Mouse (Mus musculus) layer of hippocampus, adult 9-10 months (tissue): Measurements from ENCODE around the gene Nfat5.

Experiments used
- DNase-seq: peaks from one replicate; pipeline ENCODE4 v3.0.0; 2022; ENCODE audit warnings: low spot score

Nfat5 gene

GRCm38 (mm10) chr8:107292119-107292927 is 947 bp upstream of the Nfat5 start:
- DNase-seq, result no peak

GRCm38 (mm10) chr8:107293641-107294628 is 665 bp downstream of the Nfat5 start:
- peak; percentile 15 for DNase-seq

- no peak for DNase-seq
Measured at GRCm38 (mm10) chr8:107295450-107295849, 2.2 kb downstream of the Nfat5 start.

- DNase-seq, result no peak
Measured at GRCm38 (mm10) chr8:107311876-107312275, 18.6 kb downstream of the Nfat5 start.

GRCm38 (mm10) chr8:107324142-107324541 is 30.9 kb downstream of the Nfat5 start:
- peak; percentile 86 for DNase-seq

GRCm38 (mm10) chr8:107329595-107329994 is 36.3 kb downstream of the Nfat5 start:
- DNase-seq, result no peak

- no peak for DNase-seq
Measured at GRCm38 (mm10) chr8:107336480-107336879, 43.2 kb downstream of the Nfat5 start.

GRCm38 (mm10) chr8:107370311-107370710 is 77.0 kb downstream of the Nfat5 start:
- no peak for DNase-seq

GRCm38 (mm10) chr8:107377346-107377745 is 84.1 kb downstream of the Nfat5 start:
- no peak for DNase-seq

GRCm38 (mm10) chr8:107380734-107381133 is 87.5 kb downstream of the Nfat5 start:
- DNase-seq, result no peak

- no peak for DNase-seq
Measured at GRCm38 (mm10) chr8:107381666-107382065, 88.4 kb downstream of the Nfat5 start.

- DNase-seq, result no peak
Measured at GRCm38 (mm10) chr8:107382898-107383297, 89.6 kb downstream of the Nfat5 start.

- no peak for DNase-seq
Measured at GRCm38 (mm10) chr8:107384651-107385050, 91.4 kb downstream of the Nfat5 start.

GRCm38 (mm10) chr8:107385063-107385462 is 91.8 kb downstream of the Nfat5 start:
- no peak for DNase-seq

- no peak for DNase-seq
Measured at GRCm38 (mm10) chr8:107386171-107386570, 92.9 kb downstream of the Nfat5 start.

GRCm38 (mm10) chr8:107386642-107387041 is 93.4 kb downstream of the Nfat5 start:
- DNase-seq, result no peak

GRCm38 (mm10) chr8:107387861-107388260 is 94.6 kb downstream of the Nfat5 start:
- DNase-seq, result no peak

GRCm38 (mm10) chr8:107389557-107389956 is 96.3 kb downstream of the Nfat5 start:
- DNase-seq, result no peak

GRCm38 (mm10) chr8:107390476-107391135 is 97.3 kb downstream of the Nfat5 start:
- no peak for DNase-seq

GRCm38 (mm10) chr8:107391136-107391516 is 97.9 kb downstream of the Nfat5 start:
- no peak for DNase-seq

- no peak for DNase-seq
Measured at GRCm38 (mm10) chr8:107395397-107395796, 102.1 kb downstream of the Nfat5 start.

GRCm38 (mm10) chr8:107396106-107396670 is 102.9 kb downstream of the Nfat5 start:
- DNase-seq, result no peak
